Mouse (Mus musculus): ENCODE results near the gene Plekhg2. TPM values are rescaled to one million over a fixed set of nuclear protein-coding genes. Genes with fewer than 3 reads are reported as not detected.

The Plekhg2 gene
- total and polyA plus RNA-seq, 3 experiments = 10.4 to 16.3 (median 14.3) TPM

DNA sequence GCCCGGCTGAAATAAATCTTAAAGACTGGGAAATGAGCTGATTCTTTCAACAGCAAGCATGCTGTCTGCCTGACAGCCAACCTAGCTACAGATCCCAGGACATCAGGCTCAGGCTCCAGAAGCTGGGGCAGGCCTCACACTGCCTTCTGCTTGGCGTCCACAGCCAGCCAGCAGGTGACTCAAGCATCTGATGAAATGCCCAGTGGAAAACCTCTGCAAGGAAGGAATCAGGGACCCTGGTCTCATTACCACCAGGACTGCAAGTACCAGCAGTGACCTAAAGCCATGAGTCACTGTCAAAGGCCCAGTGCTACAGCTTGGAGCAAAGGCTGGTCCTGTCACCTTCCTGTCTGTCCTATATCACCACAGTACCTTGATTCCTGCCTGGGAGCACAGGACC is 36.9 kb downstream of the Plekhg2 start:
- WGBS = 88% methylated on average over 2 of the region's 2 CpGs
- no peak for DNase-seq
- H3K36me3 ChIP-seq (ENCODE audit: control insufficient read depth, insufficient read depth, low read length) = peaks cover 5% of the 10 kb centered on the region; the same call in 1 of the 2 replicates
- no peak overlapping the region for H3K4me3 ChIP-seq
- peaks cover 11% of the 10 kb centered on the region for H3K79me2 ChIP-seq (replicated peaks; ENCODE audit: control insufficient read depth, insufficient read depth, low read length)
- no peak for TF ChIP-seq POLR2A (IDR thresholded peaks at IDR 0.05; ENCODE audit: insufficient read depth, low read depth, low read length)
- TF ChIP-seq EP300 (IDR thresholded peaks at IDR 0.05; ENCODE audit: insufficient read depth, low read depth, low read length) = no peak
- no peak for TF ChIP-seq CTCF (IDR thresholded peaks at IDR 0.05)
- no peak overlapping the region for H3K9ac ChIP-seq (ENCODE audit: low read depth, low read length)
- H3K4me1 ChIP-seq (ENCODE audit: control insufficient read depth, insufficient read depth, low read length) = peaks cover 6% of the 10 kb centered on the region
- no peak overlapping the region for H3K27ac ChIP-seq
- no peaks in the 10 kb centered on the region for H3K27me3 ChIP-seq (ENCODE audit: control insufficient read depth, insufficient read depth, low read length)
- intact Hi-C loops (cut with DNase I) = no loop called here

DNA sequence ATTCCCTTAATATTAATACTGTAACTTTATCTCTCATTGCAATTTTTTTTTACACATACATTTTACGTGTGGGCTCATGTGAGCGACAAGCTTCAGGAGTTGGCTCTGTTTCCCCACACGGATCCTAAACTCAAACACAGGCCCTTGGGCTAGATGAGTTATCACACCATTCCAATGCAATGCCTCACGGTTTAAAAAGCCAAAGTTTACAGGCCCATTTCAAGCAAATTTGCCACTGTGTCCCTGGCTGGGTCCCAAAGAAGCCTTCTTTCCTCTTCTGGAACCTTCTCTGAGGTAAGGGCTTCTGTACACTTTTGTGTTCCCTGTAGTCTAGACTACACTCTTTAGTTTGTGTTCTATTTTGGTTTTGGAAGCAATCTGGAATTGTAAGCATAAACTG is 37.9 kb downstream of the Plekhg2 start:
- WGBS = 68% methylated on average over 4 of the region's 4 CpGs
- Histone ChIP-seq H3K4me3 (no peak overlapping the region), H3K36me3 (ENCODE audit: control insufficient read depth, insufficient read depth, low read length) (peaks cover 5% of the 10 kb centered on the region; the same call in 1 of the 2 replicates), H3K79me2 (replicated peaks; ENCODE audit: control insufficient read depth, insufficient read depth, low read length) (peaks cover 11% of the 10 kb centered on the region), H3K27me3 (ENCODE audit: control insufficient read depth, insufficient read depth, low read length) (no peaks in the 10 kb centered on the region), H3K4me1 (ENCODE audit: control insufficient read depth, insufficient read depth, low read length) (peaks cover 6% of the 10 kb centered on the region), H3K27ac (no peak overlapping the region), H3K9ac (ENCODE audit: low read depth, low read length) (no peak overlapping the region)
- intact Hi-C loops (cut with DNase I) = no loop called here
- TF ChIP-seq CTCF (IDR thresholded peaks at IDR 0.05) (no peak), POLR2A (IDR thresholded peaks at IDR 0.05; ENCODE audit: insufficient read depth, low read depth, low read length) (no peak)
- no peak for DNase-seq

DNA sequence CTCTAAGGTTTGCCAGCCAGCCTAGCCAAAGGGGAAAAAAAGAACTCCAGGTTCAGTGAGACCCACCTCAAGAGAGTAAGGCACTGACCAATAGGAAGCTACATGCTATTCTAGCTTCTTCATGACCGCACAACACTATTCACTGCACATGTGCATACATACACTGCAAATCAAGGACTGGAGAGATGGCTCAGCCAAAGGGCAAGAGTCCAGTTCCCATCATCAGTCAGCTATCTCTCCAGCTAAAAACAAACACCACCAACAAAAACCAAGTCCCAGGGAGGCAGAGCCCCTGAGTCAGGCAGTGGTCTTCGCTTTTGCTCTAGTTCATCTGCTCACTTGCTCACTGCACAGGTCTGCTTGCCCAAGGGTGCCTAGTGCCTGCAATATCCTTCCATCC is 44.1 kb downstream of the Plekhg2 start:
- Histone ChIP-seq H3K4me3 (no peak overlapping the region), H3K27me3 (ENCODE audit: control insufficient read depth, insufficient read depth, low read length) (no peaks in the 10 kb centered on the region), H3K4me1 (ENCODE audit: control insufficient read depth, insufficient read depth, low read length) (no peaks in the 10 kb centered on the region), H3K9ac (ENCODE audit: low read depth, low read length) (no peak overlapping the region), H3K36me3 (ENCODE audit: control insufficient read depth, insufficient read depth, low read length) (no peaks in the 10 kb centered on the region), H3K27ac (no peak overlapping the region), H3K79me2 (replicated peaks; ENCODE audit: control insufficient read depth, insufficient read depth, low read length) (peaks cover under 1% of the 10 kb centered on the region; the same call in 1 of the 2 replicates)
- intact Hi-C loops (cut with DNase I) = no loop called here
- TF ChIP-seq CTCF (IDR thresholded peaks at IDR 0.05) (no peak), POLR2A (IDR thresholded peaks at IDR 0.05; ENCODE audit: insufficient read depth, low read depth, low read length) (no peak), EP300 (IDR thresholded peaks at IDR 0.05; ENCODE audit: insufficient read depth, low read depth, low read length) (no peak)
- DNase-seq = no peak
- WGBS = 85% methylated on average over 2 of the region's 2 CpGs

DNA sequence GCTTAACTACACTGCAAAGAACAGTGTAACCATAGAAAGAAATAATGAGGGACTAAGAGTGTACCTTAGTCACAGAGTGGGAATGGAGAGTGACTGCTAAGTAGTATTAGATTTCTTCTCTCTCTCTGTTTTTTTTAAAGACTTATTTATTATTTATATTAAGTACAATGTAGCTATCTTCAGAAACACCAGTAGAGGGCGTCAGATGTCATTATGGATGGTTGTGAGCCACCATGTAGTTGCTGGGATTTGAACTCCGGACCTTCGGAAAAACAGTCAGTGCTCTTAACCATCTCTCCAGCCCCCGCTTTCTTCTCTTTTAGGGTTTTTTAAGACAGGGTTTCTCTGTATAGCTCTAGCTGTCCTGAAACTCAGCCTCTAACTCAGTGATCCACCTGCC is 45.9 kb downstream of the Plekhg2 start:
- Histone ChIP-seq H3K36me3 (ENCODE audit: control insufficient read depth, insufficient read depth, low read length) (no peaks in the 10 kb centered on the region), H3K4me1 (ENCODE audit: control insufficient read depth, insufficient read depth, low read length) (no peaks in the 10 kb centered on the region), H3K9ac (ENCODE audit: low read depth, low read length) (no peak overlapping the region), H3K27ac (no peak overlapping the region), H3K79me2 (replicated peaks; ENCODE audit: control insufficient read depth, insufficient read depth, low read length) (no peaks in the 10 kb centered on the region; the same call in 1 of the 2 replicates), H3K4me3 (no peak overlapping the region), H3K27me3 (ENCODE audit: control insufficient read depth, insufficient read depth, low read length) (no peaks in the 10 kb centered on the region)
- no peak for DNase-seq
- TF ChIP-seq CTCF (IDR thresholded peaks at IDR 0.05) (peak; percentile 53), POLR2A (IDR thresholded peaks at IDR 0.05; ENCODE audit: insufficient read depth, low read depth, low read length) (no peak)
- intact Hi-C loops (cut with DNase I) = no loop called here
- WGBS = 85% methylated on average over 4 of the region's 4 CpGs

DNA sequence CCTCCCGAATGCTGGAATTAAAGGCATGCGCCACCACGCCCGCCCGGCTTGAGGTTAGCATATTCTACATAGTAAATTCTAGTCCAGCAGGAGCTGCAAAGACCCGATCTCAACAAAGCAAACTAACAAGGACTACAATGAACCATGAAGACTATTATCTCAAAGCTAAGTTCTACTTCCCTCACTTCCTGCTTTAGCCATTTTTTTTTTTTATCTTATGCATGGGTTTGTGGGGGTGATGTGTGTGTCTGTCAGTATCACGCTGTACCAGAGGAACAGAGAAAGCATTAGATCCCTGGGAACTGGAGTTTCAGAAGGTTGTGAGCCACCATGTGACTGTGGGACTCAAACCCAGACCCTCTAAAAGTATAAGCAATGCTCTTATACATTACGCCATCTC is 47.1 kb downstream of the Plekhg2 start:
- no peak for TF ChIP-seq CTCF (IDR thresholded peaks at IDR 0.05)
- TF ChIP-seq EP300 (IDR thresholded peaks at IDR 0.05; ENCODE audit: insufficient read depth, low read depth, low read length) = no peak
- no peak for TF ChIP-seq POLR2A (IDR thresholded peaks at IDR 0.05; ENCODE audit: insufficient read depth, low read depth, low read length)

DNA sequence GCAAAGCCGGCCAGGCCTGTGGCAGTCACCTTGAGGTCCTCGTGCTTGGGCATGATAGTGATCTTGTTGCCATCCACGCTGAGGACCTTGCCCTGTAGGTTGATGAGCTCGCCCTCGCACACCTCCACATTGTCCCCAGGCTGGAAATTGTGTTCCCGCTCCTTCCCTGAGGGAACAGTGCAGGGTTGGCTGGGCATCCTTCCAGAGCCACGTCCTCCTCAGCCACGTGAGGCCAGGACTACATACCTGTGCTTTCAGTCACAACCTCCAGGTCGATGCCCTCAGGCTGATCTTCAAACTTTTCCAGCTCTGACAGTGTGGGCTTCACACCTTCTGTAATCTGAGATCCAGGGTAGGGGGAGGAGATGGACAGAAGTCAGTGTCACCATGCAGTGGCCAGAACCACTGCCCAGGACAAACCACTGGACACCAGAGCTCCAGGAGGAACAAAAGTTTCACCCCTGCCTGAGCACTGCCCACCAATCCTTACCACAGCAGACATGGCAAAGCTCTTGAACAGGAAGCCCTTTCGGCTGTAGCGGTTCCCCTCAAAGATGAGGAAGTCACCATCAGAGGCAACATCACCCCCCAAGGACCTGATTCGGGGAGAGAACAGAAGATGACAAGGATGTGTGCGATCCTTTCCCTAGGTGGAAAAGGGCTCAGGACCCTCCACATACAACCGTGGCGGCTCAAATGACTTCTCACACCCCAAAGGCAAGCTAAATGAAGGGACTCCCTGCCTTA is 50.3 kb downstream of the Plekhg2 start:
- Histone ChIP-seq H3K27me3 (ENCODE audit: control insufficient read depth, insufficient read depth, low read length) (no peaks in the 10 kb centered on the region), H3K79me2 (replicated peaks; ENCODE audit: control insufficient read depth, insufficient read depth, low read length) (no peaks in the 10 kb centered on the region), H3K9ac (ENCODE audit: low read depth, low read length) (no peak overlapping the region), H3K4me1 (ENCODE audit: control insufficient read depth, insufficient read depth, low read length) (no peaks in the 10 kb centered on the region), H3K36me3 (ENCODE audit: control insufficient read depth, insufficient read depth, low read length) (no peaks in the 10 kb centered on the region), H3K4me3 (no peak overlapping the region), H3K27ac (no peak overlapping the region)
- no peak for DNase-seq
- TF ChIP-seq CTCF (IDR thresholded peaks at IDR 0.05) (no peak), EP300 (IDR thresholded peaks at IDR 0.05; ENCODE audit: insufficient read depth, low read depth, low read length) (no peak), POLR2A (IDR thresholded peaks at IDR 0.05; ENCODE audit: insufficient read depth, low read depth, low read length) (no peak)
- intact Hi-C loops (cut with DNase I) = no loop called here
- 86% methylated on average over 15 of the region's 15 CpGs for WGBS

More for the DNA sequence above, 47.1 kb downstream of the Plekhg2 start:
- Histone ChIP-seq H3K27ac (no peak overlapping the region), H3K36me3 (ENCODE audit: control insufficient read depth, insufficient read depth, low read length) (no peaks in the 10 kb centered on the region), H3K4me3 (no peak overlapping the region), H3K4me1 (ENCODE audit: control insufficient read depth, insufficient read depth, low read length) (no peaks in the 10 kb centered on the region), H3K79me2 (replicated peaks; ENCODE audit: control insufficient read depth, insufficient read depth, low read length) (no peaks in the 10 kb centered on the region), H3K9ac (ENCODE audit: low read depth, low read length) (no peak overlapping the region), H3K27me3 (ENCODE audit: control insufficient read depth, insufficient read depth, low read length) (no peaks in the 10 kb centered on the region)
- no peak for DNase-seq
- WGBS = 94% methylated on average over 8 of the region's 8 CpGs
- intact Hi-C loops (cut with DNase I) = no loop called here
